Mouse (Mus musculus) neural tube, embryonic 15.5 days (tissue): ENCODE data around the gene Mis18a. TPM values are rescaled to one million over a fixed set of nuclear protein-coding genes. Genes with fewer than 3 reads are reported as not detected.
A peak's percentile ranks its signal among the peaks of the same experiment; 100 is the strongest.

Experiments used
- ATAC-seq: fragments of 200-750 bp; cut with Nextera tagmentation; 2 replicates; pipeline ENCODE4 v1.8.0; 2017; ENCODE audit warnings: mild to moderate bottlenecking, moderate TSS enrichment, moderate library complexity; ENCODE audit not compliant: low FRiP score
- H3K27ac ChIP-seq: fragments of 300-500 bp; sonication (generic); replicated peaks from 2 replicates; pipeline ENCODE4 v1.5.1; 2015; ENCODE audit warnings: mild to moderate bottlenecking, inconsistent platforms
- H3K27me3 ChIP-seq: fragments of 300-500 bp; sonication (generic); replicated peaks from 2 replicates; pipeline ENCODE4 v1.6.1; 2015; ENCODE audit warnings: inconsistent platforms
- H3K36me3 ChIP-seq: fragments of 300-500 bp; sonication (generic); 2 replicates; pipeline ENCODE4 v1.6.1; 2015; ENCODE audit warnings: inconsistent platforms
- H3K4me1 ChIP-seq: fragments of 300-500 bp; sonication (generic); 2 replicates; pipeline ENCODE4 v1.6.1; 2015; ENCODE audit warnings: inconsistent platforms
- H3K4me2 ChIP-seq: fragments of 300-500 bp; sonication (generic); 2 replicates; pipeline ENCODE4 v1.6.1; 2015; ENCODE audit warnings: inconsistent platforms, mild to moderate bottlenecking, moderate library complexity
- H3K4me3 ChIP-seq: fragments of 300-500 bp; sonication (generic); replicated peaks from 2 replicates; pipeline ENCODE4 v1.5.1; 2015; ENCODE audit warnings: mild to moderate bottlenecking, inconsistent platforms
- H3K9ac ChIP-seq: fragments of 300-500 bp; sonication (generic); replicated peaks from 2 replicates; pipeline ENCODE4 v1.6.1; 2015; ENCODE audit warnings: mild to moderate bottlenecking, inconsistent platforms
- H3K9me3 ChIP-seq: fragments of 300-500 bp; sonication (generic); replicated peaks from 2 replicates; pipeline ENCODE4 v1.6.1; 2016; ENCODE audit warnings: inconsistent platforms
- WGBS: fragments of 180-500 bp; shearing (Covaris S2); methylation state at CpG from one replicate; pipeline ENCODE4 v1.1.7; 2015; ENCODE audit warnings: mixed read lengths; 5-methylcytosine and 5-hydroxymethylcytosine counted together
- polyA plus RNA-seq: library from polyadenylated mRNA; unstranded; fragments of >200 nt; fragmentation: Nextera tagmentation; extraction: Ambion mirVana; gene quantifications from 2 replicates; pipeline ENCODE4 v1.2.1, GENCODE M21; 2015

Gene Mis18a
- polyA plus RNA-seq, 1 experiment from 2014 or later = 20.4 TPM

GRCm38 (mm10) chr16:90699390-90699789 is 27.8 kb downstream of the Mis18a start:
- H3K9me3 ChIP-seq = no peaks in the 10 kb centered on the region
- WGBS = 84% methylated on average over 14 of the region's 14 CpGs
- H3K4me2 ChIP-seq = no peak overlapping the region
- H3K4me1 ChIP-seq = peaks cover 9% of the 10 kb centered on the region
- no peaks in the 10 kb centered on the region for H3K36me3 ChIP-seq
- H3K9ac ChIP-seq = no peak overlapping the region
- H3K4me3 ChIP-seq = no peak overlapping the region
- no peaks in the 10 kb centered on the region for H3K27me3 ChIP-seq
- no peak for ATAC-seq
- H3K27ac ChIP-seq = no peak overlapping the region

- no peak for ATAC-seq
- Histone ChIP-seq H3K4me1 (peaks cover 12% of the 10 kb centered on the region), H3K27me3 (no peaks in the 10 kb centered on the region), H3K36me3 (no peaks in the 10 kb centered on the region), H3K27ac (no peak overlapping the region), H3K4me3 (no peak overlapping the region), H3K4me2 (no peak overlapping the region), H3K9ac (no peak overlapping the region), H3K9me3 (no peaks in the 10 kb centered on the region)
- WGBS = 53% methylated on average over 9 of the region's 9 CpGs
Observed at GRCm38 (mm10) chr16:90696306-90696705, 30.9 kb downstream of the Mis18a start.

- H3K9ac ChIP-seq = no peak overlapping the region
- H3K4me3 ChIP-seq = no peak overlapping the region
- no peaks in the 10 kb centered on the region for H3K27me3 ChIP-seq
- ATAC-seq = no peak
- peaks cover 12% of the 10 kb centered on the region for H3K4me1 ChIP-seq
- no peaks in the 10 kb centered on the region for H3K9me3 ChIP-seq
- H3K4me2 ChIP-seq = no peak overlapping the region
- H3K36me3 ChIP-seq = no peaks in the 10 kb centered on the region
- WGBS = 85% methylated on average over 10 of the region's 10 CpGs
- H3K27ac ChIP-seq = no peak overlapping the region
Observed at GRCm38 (mm10) chr16:90695121-90695520, 32.1 kb downstream of the Mis18a start.

GRCm38 (mm10) chr16:90694719-90695118 is 32.5 kb downstream of the Mis18a start:
- WGBS = 68% methylated on average over 9 of the region's 9 CpGs
- H3K9ac ChIP-seq = no peak overlapping the region
- no peak for ATAC-seq

GRCm38 (mm10) chr16:90693625-90694024 is 33.6 kb downstream of the Mis18a start:
- 96% methylated on average over 5 of the region's 5 CpGs for WGBS
- Histone ChIP-seq H3K36me3 (no peaks in the 10 kb centered on the region), H3K4me2 (no peak overlapping the region), H3K27me3 (no peaks in the 10 kb centered on the region), H3K9ac (no peak overlapping the region), H3K4me3 (no peak overlapping the region), H3K27ac (no peak overlapping the region), H3K4me1 (peaks cover 12% of the 10 kb centered on the region), H3K9me3 (no peaks in the 10 kb centered on the region)
- ATAC-seq = no peak

More at GRCm38 (mm10) chr16:90694719-90695118, 32.5 kb downstream of the Mis18a start:
- no peak overlapping the region for H3K4me2 ChIP-seq
- H3K27me3 ChIP-seq = no peaks in the 10 kb centered on the region
- no peaks in the 10 kb centered on the region for H3K36me3 ChIP-seq
- peaks cover 12% of the 10 kb centered on the region for H3K4me1 ChIP-seq
- H3K4me3 ChIP-seq = no peak overlapping the region
- no peaks in the 10 kb centered on the region for H3K9me3 ChIP-seq
- no peak overlapping the region for H3K27ac ChIP-seq

GRCm38 (mm10) chr16:90692704-90693385 is 34.4 kb downstream of the Mis18a start:
- 52% methylated on average over 15 of the region's 15 CpGs for WGBS
- no peak overlapping the region for H3K4me3 ChIP-seq
- H3K4me1 ChIP-seq = peaks cover 12% of the 10 kb centered on the region
- no peaks in the 10 kb centered on the region for H3K36me3 ChIP-seq
- 0 out of 2 replicates have a peak overlapping the region, but pooled peaks have one; percentile 43 for H3K27ac ChIP-seq
- no peaks in the 10 kb centered on the region for H3K27me3 ChIP-seq
- H3K4me2 ChIP-seq = no peak overlapping the region
- no peaks in the 10 kb centered on the region for H3K9me3 ChIP-seq
- no peak for ATAC-seq
- no peak overlapping the region for H3K9ac ChIP-seq

- Histone ChIP-seq H3K36me3 (no peaks in the 10 kb centered on the region), H3K4me1 (peaks cover 3% of the 10 kb centered on the region; the same call in 1 of the 2 replicates), H3K9me3 (no peaks in the 10 kb centered on the region), H3K27ac (no peak overlapping the region), H3K4me3 (no peak overlapping the region), H3K9ac (no peak overlapping the region), H3K27me3 (no peaks in the 10 kb centered on the region), H3K4me2 (no peak overlapping the region)
- no peak for ATAC-seq
- WGBS = 65% methylated on average over 12 of the region's 12 CpGs
Observed at GRCm38 (mm10) chr16:90687687-90688263, 39.4 kb downstream of the Mis18a start.

GRCm38 (mm10) chr16:90687011-90687410 is 40.2 kb downstream of the Mis18a start:
- no peak for ATAC-seq
- 77% methylated on average over 5 of the region's 5 CpGs for WGBS
- no peaks in the 10 kb centered on the region for H3K36me3 ChIP-seq

GRCm38 (mm10) chr16:90684092-90684491 is 43.1 kb downstream of the Mis18a start:
- Histone ChIP-seq H3K4me3 (no peak overlapping the region), H3K27me3 (no peaks in the 10 kb centered on the region), H3K27ac (no peak overlapping the region), H3K4me1 (no peaks in the 10 kb centered on the region), H3K9ac (no peak overlapping the region), H3K9me3 (no peaks in the 10 kb centered on the region), H3K4me2 (no peak overlapping the region), H3K36me3 (no peaks in the 10 kb centered on the region)
- ATAC-seq = no peak
- 52% methylated on average over 5 of the region's 5 CpGs for WGBS

More at GRCm38 (mm10) chr16:90687011-90687410, 40.2 kb downstream of the Mis18a start:
- Histone ChIP-seq H3K27ac (no peak overlapping the region), H3K4me3 (no peak overlapping the region), H3K9ac (no peak overlapping the region), H3K27me3 (no peaks in the 10 kb centered on the region), H3K4me1 (no peaks in the 10 kb centered on the region), H3K4me2 (no peak overlapping the region), H3K9me3 (no peaks in the 10 kb centered on the region)

GRCm38 (mm10) chr16:90679984-90680383 is 47.2 kb downstream of the Mis18a start:
- no peak for ATAC-seq
- H3K27me3 ChIP-seq = no peaks in the 10 kb centered on the region
- no peak overlapping the region for H3K27ac ChIP-seq
- H3K9me3 ChIP-seq = no peaks in the 10 kb centered on the region
- H3K9ac ChIP-seq = no peak overlapping the region
- no peaks in the 10 kb centered on the region for H3K36me3 ChIP-seq
- no peak overlapping the region for H3K4me2 ChIP-seq
- H3K4me3 ChIP-seq = no peak overlapping the region
- WGBS = 91% methylated on average over 16 of the region's 16 CpGs
- no peaks in the 10 kb centered on the region for H3K4me1 ChIP-seq

- no peak for ATAC-seq
- Histone ChIP-seq H3K4me2 (no peak overlapping the region), H3K9ac (no peak overlapping the region), H3K27me3 (no peaks in the 10 kb centered on the region), H3K36me3 (no peaks in the 10 kb centered on the region), H3K4me3 (no peak overlapping the region), H3K9me3 (no peaks in the 10 kb centered on the region), H3K4me1 (no peaks in the 10 kb centered on the region), H3K27ac (no peak overlapping the region)
- WGBS = 92% methylated on average over 3 of the region's 3 CpGs
Observed at GRCm38 (mm10) chr16:90678820-90679219, 48.4 kb downstream of the Mis18a start.

- Histone ChIP-seq H3K4me1 (no peaks in the 10 kb centered on the region), H3K4me3 (no peak overlapping the region), H3K9ac (no peak overlapping the region), H3K27ac (no peak overlapping the region), H3K9me3 (no peaks in the 10 kb centered on the region), H3K36me3 (no peaks in the 10 kb centered on the region), H3K27me3 (no peaks in the 10 kb centered on the region), H3K4me2 (no peak overlapping the region)
- WGBS = 82% methylated on average over 20 of the region's 20 CpGs
- no peak for ATAC-seq
Observed at GRCm38 (mm10) chr16:90676920-90677574, 50.2 kb downstream of the Mis18a start.
